Mouse (Mus musculus) midbrain, embryonic 13.5 days (tissue): ENCODE results near the gene Pex6. TPM values are rescaled to one million over a fixed set of nuclear protein-coding genes. Genes with fewer than 3 reads are reported as not detected.
A peak's percentile ranks its signal among the peaks of the same experiment; 100 is the strongest.

Source experiments
- ATAC-seq: fragments of 200-750 bp; cut with Nextera tagmentation; 2 replicates; pipeline ENCODE4 v1.8.0; 2017; ENCODE audit warnings: mild to moderate bottlenecking, moderate TSS enrichment, moderate library complexity
- H3K27ac ChIP-seq: fragments of 300-500 bp; sonication (generic); 2 replicates; pipeline ENCODE4 v1.5.1; 2015; ENCODE audit warnings: inconsistent platforms, mild to moderate bottlenecking, moderate library complexity
- H3K27me3 ChIP-seq: fragments of 300-500 bp; sonication (generic); 2 replicates; pipeline ENCODE4 v1.6.1; 2015; ENCODE audit warnings: mild to moderate bottlenecking, inconsistent platforms
- H3K36me3 ChIP-seq: fragments of 300-500 bp; sonication (generic); 2 replicates; pipeline ENCODE4 v1.6.1; 2015; ENCODE audit warnings: mild to moderate bottlenecking, inconsistent platforms
- H3K4me1 ChIP-seq: fragments of 300-500 bp; sonication (generic); replicated peaks from 2 replicates; pipeline ENCODE4 v1.6.1; 2015; ENCODE audit warnings: inconsistent platforms
- H3K4me2 ChIP-seq: fragments of 300-500 bp; sonication (generic); replicated peaks from 2 replicates; pipeline ENCODE4 v1.6.1; 2015; ENCODE audit warnings: moderate library complexity, mild to moderate bottlenecking, inconsistent platforms
- H3K4me3 ChIP-seq: fragments of 300-500 bp; sonication (generic); replicated peaks from 2 replicates; pipeline ENCODE4 v1.5.1; 2015; ENCODE audit warnings: mild to moderate bottlenecking, inconsistent platforms
- H3K9ac ChIP-seq: fragments of 300-500 bp; sonication (generic); replicated peaks from 2 replicates; pipeline ENCODE4 v1.6.1; 2015; ENCODE audit warnings: mild to moderate bottlenecking, inconsistent platforms
- H3K9me3 ChIP-seq: fragments of 300-500 bp; sonication (generic); 2 replicates; pipeline ENCODE4 v1.6.1; 2016; ENCODE audit warnings: mild to moderate bottlenecking, inconsistent platforms
- WGBS: fragments of 180-500 bp; shearing (Covaris S2); methylation state at CpG from one replicate; pipeline ENCODE4 v1.1.7; 2015; 5-methylcytosine and 5-hydroxymethylcytosine counted together
- polyA plus RNA-seq: library from polyadenylated mRNA; unstranded; fragments of >200 nt; fragmentation: Nextera tagmentation; extraction: Ambion mirVana; gene quantifications from 2 replicates; pipeline ENCODE4 v1.2.1, GENCODE M21; 2015

The Pex6 gene
- 21.3 and 24.3 TPM in 2 replicates for polyA plus RNA-seq

- Histone ChIP-seq H3K27me3 (no peaks in the 10 kb centered on the region), H3K9ac (peak within 1 kb of the TSS; percentile 93), H3K27ac (peak within 1 kb of the TSS; percentile 82), H3K36me3 (peaks cover 23% of the 10 kb centered on the region), H3K4me2 (peak within 1 kb of the TSS; percentile 100), H3K9me3 (no peaks in the 10 kb centered on the region), H3K4me3 (peak within 1 kb of the TSS; percentile 98), H3K4me1 (peaks cover 26% of the 10 kb centered on the region)
- 8% methylated on average over 36 of the region's 36 CpGs for WGBS
- peak; percentile 93 for ATAC-seq
Measured at GRCm38 (mm10) chr17:46710959-46711597, at the start of gene Pex6. Pex6 (plus strand) TSS chr17:46711463.

- H3K4me1 ChIP-seq, result no peaks in the 10 kb centered on the region
- no peak for ATAC-seq
- 91% methylated on average over 12 of the region's 12 CpGs for WGBS
- H3K9me3 ChIP-seq, result no peaks in the 10 kb centered on the region
- H3K9ac ChIP-seq, result no peak overlapping the region
- no peaks in the 10 kb centered on the region for H3K27me3 ChIP-seq
- H3K36me3 ChIP-seq, result peaks cover 92% of the 10 kb centered on the region
- H3K27ac ChIP-seq, result no peak overlapping the region
- no peak overlapping the region for H3K4me3 ChIP-seq
- no peak overlapping the region for H3K4me2 ChIP-seq
Measured at GRCm38 (mm10) chr17:46661981-46662380, 49.3 kb upstream of the Pex6 start.

- H3K27ac ChIP-seq, result no peak overlapping the region
- H3K4me1 ChIP-seq, result no peaks in the 10 kb centered on the region
- no peaks in the 10 kb centered on the region for H3K27me3 ChIP-seq
- no peak overlapping the region for H3K9ac ChIP-seq
- peaks cover 90% of the 10 kb centered on the region for H3K36me3 ChIP-seq
- no peak for ATAC-seq
- H3K4me2 ChIP-seq, result no peak overlapping the region
- no peaks in the 10 kb centered on the region for H3K9me3 ChIP-seq
- 86% methylated on average over 5 of the region's 5 CpGs for WGBS
- no peak overlapping the region for H3K4me3 ChIP-seq
Measured at GRCm38 (mm10) chr17:46662730-46663129, 48.5 kb upstream of the Pex6 start.

GRCm38 (mm10) chr17:46667712-46668111 is 43.6 kb upstream of the Pex6 start:
- ATAC-seq, result 0 out of 2 replicates have a peak, but pooled peaks have one; percentile 30
- no peak overlapping the region for H3K27ac ChIP-seq
- no peaks in the 10 kb centered on the region for H3K4me1 ChIP-seq
- H3K4me3 ChIP-seq, result no peak overlapping the region
- no peak overlapping the region for H3K4me2 ChIP-seq
- no peaks in the 10 kb centered on the region for H3K27me3 ChIP-seq
- 95% methylated on average over 16 of the region's 16 CpGs for WGBS
- peaks cover 71% of the 10 kb centered on the region for H3K36me3 ChIP-seq
- H3K9me3 ChIP-seq, result no peaks in the 10 kb centered on the region
- no peak overlapping the region for H3K9ac ChIP-seq

- Histone ChIP-seq H3K27me3 (no peaks in the 10 kb centered on the region), H3K4me2 (no peak overlapping the region), H3K27ac (no peak overlapping the region), H3K4me3 (no peak overlapping the region), H3K9me3 (no peaks in the 10 kb centered on the region), H3K36me3 (peaks cover 53% of the 10 kb centered on the region), H3K9ac (no peak overlapping the region), H3K4me1 (peaks cover 17% of the 10 kb centered on the region)
- ATAC-seq, result no peak
- 94% methylated on average over 10 of the region's 10 CpGs for WGBS
Measured at GRCm38 (mm10) chr17:46669911-46670310, 41.4 kb upstream of the Pex6 start.

GRCm38 (mm10) chr17:46673850-46674529 is 37.3 kb upstream of the Pex6 start, which contains the start of gene Rrp36:
Rrp36 (minus strand) TSS chr17:46674352.
- WGBS, result under 1% methylated on average over 43 of the region's 43 CpGs
- H3K9me3 ChIP-seq, result no peaks in the 10 kb centered on the region
- peaks cover 32% of the 10 kb centered on the region for H3K4me1 ChIP-seq
- H3K27ac ChIP-seq, result peak within 1 kb of the TSS; percentile 55
- peak within 1 kb of the TSS; percentile 83 for H3K4me3 ChIP-seq
- peak within 1 kb of the TSS; percentile 79 for H3K9ac ChIP-seq
- ATAC-seq, result peak; percentile 93
- H3K36me3 ChIP-seq, result peaks cover 58% of the 10 kb centered on the region
- no peaks in the 10 kb centered on the region for H3K27me3 ChIP-seq
- H3K4me2 ChIP-seq, result peak within 1 kb of the TSS; percentile 94

- peak; percentile 64 for ATAC-seq
- Histone ChIP-seq H3K27me3 (no peaks in the 10 kb centered on the region), H3K36me3 (peaks cover 51% of the 10 kb centered on the region), H3K27ac (peak overlapping the region; percentile 55), H3K9ac (peak overlapping the region; percentile 64), H3K9me3 (no peaks in the 10 kb centered on the region), H3K4me2 (peak overlapping the region; percentile 94), H3K4me1 (peaks cover 39% of the 10 kb centered on the region), H3K4me3 (peak overlapping the region; percentile 83)
- WGBS, result 15% methylated on average over 15 of the region's 15 CpGs
Measured at GRCm38 (mm10) chr17:46674530-46675283, 36.6 kb upstream of the Pex6 start.

- 79% methylated on average over 9 of the region's 9 CpGs for WGBS
- H3K27ac ChIP-seq, result peak within 1 kb of the TSS; percentile 91; the same call in 1 of the 2 replicates
Measured at GRCm38 (mm10) chr17:46678416-46678815, 32.8 kb upstream of the Pex6 start, which contains the start of gene Mea1. Mea1 (plus strand) TSS chr17:46678793.

GRCm38 (mm10) chr17:46678911-46679310 is 32.4 kb upstream of the Pex6 start:
- Histone ChIP-seq H3K9me3 (no peaks in the 10 kb centered on the region), H3K27me3 (no peaks in the 10 kb centered on the region), H3K27ac (no peak overlapping the region), H3K4me2 (peak overlapping the region; percentile 82), H3K9ac (peak overlapping the region; percentile 69), H3K36me3 (peaks cover 53% of the 10 kb centered on the region), H3K4me1 (peaks cover 41% of the 10 kb centered on the region), H3K4me3 (peak overlapping the region; percentile 71)
- 71% methylated on average over 9 of the region's 9 CpGs for WGBS
- no peak for ATAC-seq

More at GRCm38 (mm10) chr17:46678416-46678815, 32.8 kb upstream of the Pex6 start, which contains the start of gene Mea1:
- H3K9ac ChIP-seq, result peak within 1 kb of the TSS; percentile 69
- peaks cover 48% of the 10 kb centered on the region for H3K36me3 ChIP-seq
- peak within 1 kb of the TSS; percentile 82 for H3K4me2 ChIP-seq
- H3K4me3 ChIP-seq, result peak within 1 kb of the TSS; percentile 71
- H3K9me3 ChIP-seq, result no peaks in the 10 kb centered on the region
- no peak for ATAC-seq
- H3K27me3 ChIP-seq, result no peaks in the 10 kb centered on the region
- peaks cover 46% of the 10 kb centered on the region for H3K4me1 ChIP-seq

- ATAC-seq, result no peak
- Histone ChIP-seq H3K4me2 (peak overlapping the region; percentile 82), H3K36me3 (peaks cover 59% of the 10 kb centered on the region), H3K27ac (peak overlapping the region; percentile 91), H3K27me3 (no peaks in the 10 kb centered on the region), H3K4me3 (peak overlapping the region; percentile 71), H3K9me3 (no peaks in the 10 kb centered on the region), H3K9ac (peak overlapping the region; percentile 69), H3K4me1 (peaks cover 33% of the 10 kb centered on the region)
- WGBS, result under 1% methylated on average over 34 of the region's 34 CpGs
Measured at GRCm38 (mm10) chr17:46679843-46680759, 31.2 kb upstream of the Pex6 start.
